Comparison of ENCODE assay signal across 9 mouse cellular contexts in genomic region chr16:57092460-57092859, GRCm38 (mm10). TPM values are rescaled to one million over a fixed set of nuclear protein-coding genes. Genes with fewer than 3 reads are reported as not detected.
DNase-seq lines count a peak whose midpoint lies in the region; ATAC-seq and TF ChIP-seq lines count a peak whose summit lies in the region.
"Had no signal": no experiment of that assay in that cellular context is flagged by ENCODE, and none has a peak within 500 bp of the region (broad histone marks: within the 10 kb centered on the region; RNA-seq: fewer than 3 reads in every experiment).

No protein-coding gene starts in this region.

- no peaks in the 10 kb centered on the region for H3K27me3 ChIP-seq in lung, embryonic 14.5 days (ENCODE audit: insufficient read depth, low read length)
- H3K27me3 ChIP-seq: liver, embryonic 13.5 days had no signal

- H3K9ac ChIP-seq in lung, embryonic 14.5 days = no peak overlapping the region
- H3K9ac ChIP-seq: liver, embryonic 13.5 days had no signal

- DNase-seq in cerebellum, adult 11 months = peak; percentile 1
- DNase-seq in cerebellum, adult 11-12 months = no peak
- DNase-seq in MN1 (ENCODE audit: low spot score) = peak; percentile 30
- DNase-seq in cerebellum, postnatal 14 days = peak; percentile 69 to 70
- peak; percentile 58 for DNase-seq in kidney, postnatal 10 days
- DNase-seq in lung, embryonic 14.5 days = peak; percentile 77
- peak; percentile 51 for DNase-seq in retina, postnatal 7 days (ENCODE audit: low read depth, low spot score)
- DNase-seq: liver, embryonic 13.5 days had no signal

- H3K4me3 ChIP-seq in lung, embryonic 14.5 days (ENCODE audit: low read depth, low read length) = no peak overlapping the region
- H3K4me3 ChIP-seq: liver, embryonic 13.5 days had no signal

- H3K36me3 ChIP-seq in lung, embryonic 14.5 days (ENCODE audit: insufficient read depth) = no peaks in the 10 kb centered on the region
- H3K36me3 ChIP-seq: liver, embryonic 13.5 days had no signal

- no peaks in the 10 kb centered on the region for H3K4me1 ChIP-seq in lung, embryonic 14.5 days (ENCODE audit: insufficient read depth)
- H3K4me1 ChIP-seq: liver, embryonic 13.5 days had no signal

- H3K4me2 ChIP-seq in lung, embryonic 14.5 days = no peak overlapping the region
- H3K4me2 ChIP-seq: liver, embryonic 13.5 days had no signal

- no peak overlapping the region for H3K27ac ChIP-seq in lung, embryonic 14.5 days (ENCODE audit: low read depth)
- H3K27ac ChIP-seq: liver, embryonic 13.5 days had no signal

- TF ChIP-seq CTCF in lung, embryonic 14.5 days (IDR thresholded peaks at IDR 0.05; ENCODE audit: low read depth) = peak; percentile 67

- 33% methylated on average over 4 of the region's 4 CpGs for WGBS in lung, embryonic 14.5 days

- peak; percentile 94 for ATAC-seq in granulocyte monocyte progenitor cell, adult 5-6 weeks (replicated peaks; ENCODE audit: poor library complexity, severe bottlenecking)
- peak; percentile 63; the same call in 1 of the 2 replicates for ATAC-seq in lung, embryonic 14.5 days (ENCODE audit: insufficient read depth)

- no peaks in the 10 kb centered on the region for H3K9me3 ChIP-seq in lung, embryonic 14.5 days (ENCODE audit: low read depth, low read length)
- H3K9me3 ChIP-seq: liver, embryonic 13.5 days had no signal

RNA-seq across cellular contexts. Expression of gene Tmem45a2, which starts 21.3 kb away (rescaled TPM):
- not detected in 2 replicates for total RNA-seq in granulocyte monocyte progenitor cell, adult 5-6 weeks (2014; fragmentation: Nextera tagmentation)
- not detected in 2 replicates for total RNA-seq in granulocyte monocyte progenitor cell, adult 5-6 weeks (2017)
- 0.29 and 0.34 TPM in 2 replicates for polyA plus RNA-seq in lung, embryonic 14.5 days (2014; fragmentation: Nextera tagmentation; extraction: Ambion mirVana)
- polyA plus RNA-seq: liver, embryonic 13.5 days had no signal

RNA-seq across cellular contexts. Expression of gene Tomm70a, which starts 29.0 kb away (rescaled TPM):
- total RNA-seq in granulocyte monocyte progenitor cell, adult 5-6 weeks (2014; fragmentation: Nextera tagmentation) = 61.1 and 70.8 TPM in 2 replicates
- 75.0 and 81.3 TPM in 2 replicates for total RNA-seq in granulocyte monocyte progenitor cell, adult 5-6 weeks (2017)
- polyA plus RNA-seq in lung, embryonic 14.5 days (2014; fragmentation: Nextera tagmentation; extraction: Ambion mirVana) = 57.3 and 62.0 TPM in 2 replicates
